Mouse (Mus musculus) CD4-positive, CD25-positive, alpha-beta regulatory T cell (primary cell): ENCODE results near the gene Gprc5c. TPM values are rescaled to one million over a fixed set of nuclear protein-coding genes. Genes with fewer than 3 reads are reported as not detected.

ENCODE experiments used
- polyA plus RNA-seq: library from polyadenylated mRNA; unstranded; fragments of 100-300 nt; shearing (Covaris generic); gene quantifications from one replicate; pipeline ENCODE4 v1.2.1, GENCODE M21; 2017

The Gprc5c gene
- 0.10 TPM for polyA plus RNA-seq

DNA sequence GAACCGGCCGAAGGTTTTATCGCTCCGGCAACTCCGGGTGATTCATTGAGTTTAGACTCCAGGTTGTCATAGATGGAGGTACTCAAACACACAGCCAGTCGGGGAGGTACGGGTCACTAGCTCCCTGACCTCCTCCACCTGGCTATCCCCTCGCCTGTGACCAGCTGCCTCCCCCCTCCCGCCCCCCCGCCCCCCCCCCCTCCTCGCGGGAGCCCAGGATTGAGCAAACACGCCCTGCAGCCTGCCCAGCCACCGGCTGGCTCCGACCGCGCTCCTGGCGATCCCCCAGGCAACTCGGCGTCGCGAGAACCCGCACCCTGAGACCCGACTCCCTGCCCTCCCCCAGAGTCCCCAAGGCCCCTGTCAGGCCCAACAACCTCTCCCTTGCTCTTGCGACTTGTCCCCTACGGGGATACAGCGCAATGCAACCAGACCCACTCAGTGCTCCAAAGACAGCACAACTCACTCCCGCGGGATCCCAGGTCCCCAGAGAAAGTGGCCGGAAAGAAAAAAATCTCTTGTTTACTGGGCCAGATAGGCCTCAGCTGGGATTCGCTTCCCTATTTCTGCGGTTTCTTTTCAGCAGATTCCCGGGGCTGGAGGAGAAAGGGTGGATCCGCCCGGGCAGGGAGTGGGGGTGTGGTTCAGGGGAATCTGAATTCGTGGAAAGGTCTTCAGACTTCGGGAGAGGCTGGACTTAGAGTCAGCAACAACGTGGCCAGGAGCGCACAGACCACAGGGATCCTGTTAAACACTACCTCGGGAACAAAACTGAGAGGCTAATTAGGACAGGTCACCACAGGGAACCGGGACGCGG lies at the start of gene Gprc5c:
TSS of gene Gprc5c (plus strand) at position 701 of the 817 bp plus-strand sequence.

DNA sequence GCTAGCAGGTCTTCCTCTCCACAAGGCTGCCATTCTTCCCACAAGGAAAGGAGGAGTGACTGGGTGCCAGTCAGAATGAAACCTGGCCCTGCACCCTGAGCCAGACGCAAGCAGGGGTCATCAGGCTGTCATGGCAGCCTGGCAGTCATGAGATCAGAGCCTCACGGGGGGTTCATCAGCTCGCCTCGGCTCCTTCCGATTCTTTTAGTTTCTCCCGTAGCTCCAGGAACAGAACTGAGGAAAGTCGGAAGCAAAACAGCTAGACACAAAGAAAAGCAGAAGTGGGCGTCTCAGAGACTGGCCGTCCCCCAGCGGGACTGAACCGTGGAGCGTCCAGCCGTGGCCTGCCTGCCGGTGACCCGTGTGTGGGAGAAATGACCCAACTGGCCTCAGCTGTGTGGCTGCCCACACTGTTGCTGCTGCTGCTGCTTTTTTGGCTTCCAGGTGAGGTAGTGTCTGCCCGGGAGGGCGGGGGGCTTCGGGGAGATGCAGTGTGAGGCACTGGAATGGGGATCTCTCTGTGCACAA lies 39.1 kb downstream of the Gprc5c start, which contains the start of gene Cd300a:
TSS of gene Cd300a (plus strand) at position 51 of the 528 bp plus-strand sequence.

Other genes with a start within 250 kb of the Gprc5c start
- 464 TPM for gene Rpl38, start 182.6 kb upstream of the Gprc5c start, polyA plus RNA-seq
- gene Ttyh2, start 175.7 kb upstream of the Gprc5c start, polyA plus RNA-seq = 1.5 TPM
- gene Dnaic2, start 123.7 kb upstream of the Gprc5c start, polyA plus RNA-seq = not detected
- 0.20 TPM for gene Kif19a, start 85.8 kb upstream of the Gprc5c start, polyA plus RNA-seq
- not detected for gene Btbd17, start 55.2 kb upstream of the Gprc5c start, polyA plus RNA-seq
- gene Gpr142, start 52.2 kb upstream of the Gprc5c start, polyA plus RNA-seq = not detected
- gene Cd300a, start 38.9 kb downstream of the Gprc5c start, polyA plus RNA-seq = 0.45 TPM
- gene Cd300lb, start 83.2 kb downstream of the Gprc5c start, polyA plus RNA-seq = 0.11 TPM
- gene Cd300c, start 118.0 kb downstream of the Gprc5c start, polyA plus RNA-seq = not detected
- not detected for gene Cd300ld, start 138.8 kb downstream of the Gprc5c start, polyA plus RNA-seq
- 0.42 TPM for gene Cd300c2, start 150.7 kb downstream of the Gprc5c start, polyA plus RNA-seq
- not detected for gene Cd300ld2, start 165.0 kb downstream of the Gprc5c start, polyA plus RNA-seq
- gene Cd300ld4, start 175.9 kb downstream of the Gprc5c start, polyA plus RNA-seq = not detected
- gene Cd300ld5, start 186.6 kb downstream of the Gprc5c start, polyA plus RNA-seq = not detected
- gene Cd300ld3, start 197.3 kb downstream of the Gprc5c start, polyA plus RNA-seq = not detected
- gene Cd300e, start 211.0 kb downstream of the Gprc5c start, polyA plus RNA-seq = 0.19 TPM
- 206 TPM for gene Rab37, start 240.3 kb downstream of the Gprc5c start, polyA plus RNA-seq